Mouse (Mus musculus) skeletal muscle tissue, adult 2 months (tissue): ENCODE data around the gene Med16.

Source experiments
- DNase-seq: peaks from one replicate; pipeline ENCODE4 v3.0.0-alpha.2; 2012; ENCODE audit warnings: low read depth, low spot score

Med16 gene

DNA sequence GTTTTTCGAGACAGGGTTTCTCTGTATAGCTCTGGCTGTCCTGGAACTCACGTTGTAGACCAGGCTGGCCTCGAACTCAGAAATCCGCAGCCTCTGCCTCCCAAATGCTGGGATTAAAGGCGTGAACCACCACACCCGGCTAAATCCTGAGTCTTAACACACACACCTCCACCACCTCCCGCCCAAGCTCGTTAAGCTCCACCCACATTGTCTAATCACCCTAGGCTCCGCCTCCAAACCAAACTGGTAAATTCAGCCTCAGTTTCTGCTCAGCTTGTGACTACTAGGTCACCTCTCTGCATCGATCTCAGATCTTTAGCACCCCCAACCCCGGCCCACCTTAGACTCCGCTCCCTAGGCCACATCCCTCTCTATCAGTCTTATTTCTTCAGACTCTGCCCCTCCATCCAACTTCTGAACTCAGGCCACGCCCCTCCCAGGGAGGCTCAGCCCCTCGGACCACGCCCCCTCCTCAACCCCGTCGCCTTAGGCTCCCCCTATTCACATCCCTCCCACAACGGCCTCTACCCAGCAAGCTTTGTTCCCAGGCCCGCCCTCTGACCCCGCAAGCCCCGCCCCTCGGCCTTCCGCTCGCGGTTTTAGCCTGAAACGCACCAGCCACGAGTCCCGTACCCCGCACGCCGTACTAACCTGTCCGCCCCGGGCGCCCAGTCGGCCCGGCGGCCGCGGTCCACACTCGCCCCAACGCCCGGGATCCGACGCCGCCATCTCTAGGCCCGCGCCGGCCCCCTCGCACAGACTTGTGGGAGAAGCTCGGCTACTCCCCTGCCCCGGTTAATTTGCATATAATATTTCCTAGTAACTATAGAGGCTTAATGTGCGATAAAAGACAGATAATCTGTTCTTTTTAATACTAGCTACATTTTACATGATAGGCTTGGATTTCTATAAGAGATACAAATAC is at the start of gene Med16:
Med16 (minus strand) TSS at position 757 of the 925 bp plus-strand sequence.
- peak; percentile 96 for DNase-seq

GRCm38 (mm10) chr10:79958140-79958816 is 49.6 kb upstream of the Med16 start:
- peak; percentile 67 for DNase-seq

DNA sequence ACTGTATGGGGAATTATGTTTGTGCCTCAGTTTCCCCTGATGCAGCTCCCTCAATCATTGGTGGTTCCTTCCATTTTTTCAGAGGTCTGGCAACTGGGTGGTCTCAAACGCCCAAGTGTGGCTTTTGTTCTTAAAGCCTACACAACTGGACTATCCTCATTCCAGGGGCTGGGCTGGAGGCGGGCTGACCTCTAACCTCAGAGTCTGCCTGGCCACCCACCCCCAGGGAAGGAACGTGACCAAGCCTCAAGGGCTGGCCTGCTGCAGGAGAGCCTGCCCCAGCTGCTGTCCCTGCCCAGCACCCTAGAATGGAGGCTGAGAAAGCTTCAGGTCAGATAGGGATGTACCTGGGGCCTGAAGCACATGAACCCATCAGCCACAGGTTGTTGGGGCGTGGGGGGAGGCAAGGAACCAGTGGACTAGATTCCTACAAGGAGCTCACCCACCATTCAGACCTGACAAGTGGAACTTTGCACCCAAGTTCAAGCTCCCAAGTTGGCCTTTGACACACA is 48.0 kb upstream of the Med16 start:
- no peak for DNase-seq

DNA sequence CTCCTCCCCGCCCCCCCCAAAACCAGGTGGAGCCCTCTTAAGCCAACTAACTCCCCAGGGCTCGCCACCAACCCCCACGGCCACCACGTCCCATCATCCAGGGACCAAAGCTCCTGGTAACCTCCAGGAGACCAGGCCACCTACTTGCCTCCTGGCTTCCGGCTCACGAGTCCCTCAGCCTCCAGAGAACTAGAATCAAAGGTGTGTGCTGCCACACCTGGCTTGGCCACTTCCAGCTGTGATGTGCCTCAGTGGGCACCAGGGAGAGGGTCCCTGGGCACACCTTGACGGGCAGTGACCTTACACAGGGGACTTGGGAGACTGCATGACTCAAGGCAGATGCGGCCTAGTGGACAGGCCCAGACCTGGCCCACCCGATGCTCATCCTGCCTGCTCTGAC is 47.0 kb upstream of the Med16 start:
- no peak for DNase-seq

GRCm38 (mm10) chr10:79953946-79954345 is 45.2 kb upstream of the Med16 start:
- no peak for DNase-seq

DNA sequence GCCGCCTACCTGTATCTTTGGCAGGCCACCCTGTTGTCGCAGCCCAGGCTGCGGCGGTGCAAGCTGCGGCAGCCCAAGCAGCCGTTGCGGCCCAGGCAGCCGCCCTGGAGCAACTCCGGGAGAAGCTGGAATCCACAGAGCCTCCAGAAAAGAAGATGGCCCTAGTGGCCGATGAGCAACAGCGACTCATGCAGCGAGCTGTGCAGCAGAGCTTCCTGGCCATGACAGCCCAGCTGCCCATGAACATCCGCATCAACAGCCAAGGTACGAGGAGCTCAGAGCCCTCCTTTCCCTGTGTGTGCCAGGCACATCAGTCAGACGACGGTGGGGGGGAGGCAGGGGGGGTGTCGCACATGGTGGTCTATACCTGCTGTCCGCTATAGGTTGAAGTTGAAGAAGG is 41.9 kb upstream of the Med16 start:
- no peak for DNase-seq

- no peak for DNase-seq
Observed at GRCm38 (mm10) chr10:79949873-79950272, 41.1 kb upstream of the Med16 start.

- no peak for DNase-seq
Observed at GRCm38 (mm10) chr10:79947502-79947901, 38.8 kb upstream of the Med16 start.

DNA sequence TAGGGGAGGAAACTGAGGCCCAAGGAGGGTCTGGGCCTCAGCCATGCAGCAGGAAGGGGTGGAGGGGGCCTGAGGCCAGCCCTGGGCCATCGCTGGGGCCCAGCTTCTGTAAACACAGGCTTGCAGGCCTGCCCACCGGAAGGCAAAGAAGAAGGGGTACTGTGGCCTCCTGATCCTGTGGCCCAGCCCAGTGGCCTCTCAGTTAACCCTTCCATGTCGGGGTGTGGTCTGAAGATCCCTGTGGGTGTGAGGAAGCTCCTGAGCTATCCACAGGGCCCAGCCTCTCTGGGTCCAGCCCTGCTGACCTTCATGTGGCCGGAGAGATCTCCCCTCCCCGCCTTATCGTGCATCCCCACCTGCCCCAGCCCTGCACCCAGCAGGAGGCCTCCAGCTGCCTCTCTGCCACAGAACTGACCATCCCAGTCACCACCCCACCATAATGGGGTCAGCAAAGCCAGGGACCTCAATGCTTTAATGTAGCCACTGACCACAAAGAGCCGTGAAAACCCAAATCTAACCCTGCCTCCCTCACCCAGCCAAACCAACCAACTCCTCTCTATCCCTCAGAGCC is 38.1 kb upstream of the Med16 start:
- no peak for DNase-seq

- no peak for DNase-seq
Observed at GRCm38 (mm10) chr10:79945507-79946234, 36.9 kb upstream of the Med16 start.

GRCm38 (mm10) chr10:79943471-79943901 is 34.8 kb upstream of the Med16 start:
- no peak for DNase-seq

- no peak for DNase-seq
Observed at GRCm38 (mm10) chr10:79942988-79943387, 34.3 kb upstream of the Med16 start.

- DNase-seq: no peak
Observed at GRCm38 (mm10) chr10:79940749-79941148, 32.0 kb upstream of the Med16 start.

GRCm38 (mm10) chr10:79937775-79938526 is 29.2 kb upstream of the Med16 start:
- no peak for DNase-seq

- DNase-seq: peak; percentile 75
Observed at GRCm38 (mm10) chr10:79936911-79937441, 28.3 kb upstream of the Med16 start.

DNA sequence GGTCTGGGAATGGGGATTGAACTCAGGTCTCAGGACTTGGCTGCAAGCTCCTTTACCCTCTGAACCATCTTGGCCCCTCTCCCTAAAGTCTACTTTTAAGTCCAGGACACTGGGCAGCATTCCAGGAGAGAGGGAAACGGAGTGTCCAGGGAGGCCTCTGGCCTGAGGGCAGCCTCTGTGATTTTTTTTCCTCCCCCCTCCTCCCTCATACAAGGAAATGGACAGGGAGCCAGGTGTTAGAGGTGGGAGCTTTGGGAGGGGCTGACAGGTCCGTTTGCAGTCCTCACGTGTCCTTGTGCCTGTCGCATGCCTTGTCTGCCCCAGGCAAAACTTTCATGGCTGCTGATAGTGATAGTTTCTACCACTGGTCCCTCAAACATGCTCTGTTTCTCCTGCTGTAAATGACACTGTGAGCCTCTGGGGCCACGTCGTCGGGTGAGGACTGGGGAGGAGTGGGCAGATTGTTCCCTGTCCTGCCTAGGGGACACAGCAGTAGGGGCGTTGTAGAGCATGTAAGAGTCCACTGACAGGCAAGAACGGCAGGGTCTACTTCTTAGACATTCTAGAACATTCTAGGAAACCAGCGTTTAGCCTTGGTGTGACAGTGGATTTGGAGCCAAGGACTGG is 27.7 kb upstream of the Med16 start:
- no peak for DNase-seq

GRCm38 (mm10) chr10:79934794-79935569 is 26.3 kb upstream of the Med16 start:
- DNase-seq: no peak

GRCm38 (mm10) chr10:79934272-79934721 is 25.6 kb upstream of the Med16 start:
- peak; percentile 97 for DNase-seq

DNA sequence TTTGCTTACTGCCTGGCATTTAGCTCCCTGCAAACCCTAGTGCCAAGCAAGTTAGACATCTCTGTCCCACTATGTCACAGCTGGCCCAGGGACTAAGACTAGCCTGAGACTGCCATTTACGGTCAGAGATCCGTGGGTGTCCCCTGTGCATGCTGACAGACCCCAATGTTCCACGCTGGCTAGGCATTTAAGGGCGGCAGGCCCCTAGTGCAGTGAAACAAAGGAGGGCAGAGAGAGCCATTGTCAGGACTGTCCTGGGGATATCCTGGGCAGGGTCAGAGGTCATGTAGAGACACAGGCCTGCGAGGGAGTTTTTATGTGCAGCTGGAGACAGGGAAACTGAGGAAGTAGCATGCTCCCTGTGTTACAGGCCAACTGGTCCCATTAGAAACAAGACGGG is 25.1 kb upstream of the Med16 start:
- no peak for DNase-seq
